Mouse (Mus musculus) spleen, postnatal 36 days (tissue): ENCODE measurements around the gene Zbtb20.

Experiments
- DNase-seq, 2 experiments: peaks; one replicate each; pipeline ENCODE4 v3.0.0; 2022; ENCODE audit warnings: low spot score in 2 of 2, mixed read lengths in 1 of 2

The Zbtb20 gene

GRCm38 (mm10) chr16:43191060-43191850 lies 315.6 kb downstream of the Zbtb20 start:
- DNase-seq: no peak

GRCm38 (mm10) chr16:43193631-43194239 lies 318.1 kb downstream of the Zbtb20 start:
- no peak for DNase-seq

GRCm38 (mm10) chr16:43217336-43218006 lies 341.8 kb downstream of the Zbtb20 start:
- no peak for DNase-seq

- no peak for DNase-seq
These were observed 343.7 kb downstream of the Zbtb20 start for GRCm38 (mm10) chr16:43219367-43219766.

- DNase-seq: no peak
These were observed 345.6 kb downstream of the Zbtb20 start for GRCm38 (mm10) chr16:43221313-43221712.

- DNase-seq: no peak
These were observed 354.6 kb downstream of the Zbtb20 start for GRCm38 (mm10) chr16:43230253-43230652.

- no peak for DNase-seq
These were observed 358.6 kb downstream of the Zbtb20 start for GRCm38 (mm10) chr16:43234249-43234648.

GRCm38 (mm10) chr16:43235317-43235716 lies 359.6 kb downstream of the Zbtb20 start:
- no peak for DNase-seq

- DNase-seq: no peak
These were observed 360.1 kb downstream of the Zbtb20 start for GRCm38 (mm10) chr16:43235721-43236159.

GRCm38 (mm10) chr16:43237551-43237950 lies 361.9 kb downstream of the Zbtb20 start:
- no peak for DNase-seq

- DNase-seq: no peak
These were observed 371.3 kb downstream of the Zbtb20 start for GRCm38 (mm10) chr16:43247026-43247425.

GRCm38 (mm10) chr16:43253077-43253476 lies 377.4 kb downstream of the Zbtb20 start:
- DNase-seq: no peak

- no peak for DNase-seq
These were observed 378.1 kb downstream of the Zbtb20 start for GRCm38 (mm10) chr16:43253746-43254145.

- no peak for DNase-seq
These were observed 380.7 kb downstream of the Zbtb20 start for GRCm38 (mm10) chr16:43256191-43256899.

GRCm38 (mm10) chr16:43256900-43257281 lies 381.2 kb downstream of the Zbtb20 start:
- DNase-seq: no peak

- DNase-seq: no peak
These were observed 383.8 kb downstream of the Zbtb20 start for GRCm38 (mm10) chr16:43259466-43259865.

GRCm38 (mm10) chr16:43260862-43261261 lies 385.2 kb downstream of the Zbtb20 start:
- no peak for DNase-seq

GRCm38 (mm10) chr16:43274057-43274595 lies 398.4 kb downstream of the Zbtb20 start:
- DNase-seq: no peak

- DNase-seq: no peak
These were observed 401.1 kb downstream of the Zbtb20 start for GRCm38 (mm10) chr16:43276764-43277163.

- DNase-seq: no peak
These were observed 410.6 kb downstream of the Zbtb20 start for GRCm38 (mm10) chr16:43286319-43286718.

- no peak for DNase-seq
These were observed 411.2 kb downstream of the Zbtb20 start for GRCm38 (mm10) chr16:43286783-43287383.
